Mouse (Mus musculus): ENCODE measurements around the gene Gm33543.

Gene Gm33543

GRCm38 (mm10) chr10:95836530-95837264, 6.0 kb downstream of the Gm33543 start:
- DNase-seq, result no peak

GRCm38 (mm10) chr10:95830891-95831290, 11.8 kb downstream of the Gm33543 start:
- DNase-seq, result no peak

GRCm38 (mm10) chr10:95829471-95829870, 13.3 kb downstream of the Gm33543 start:
- no peak for DNase-seq

GRCm38 (mm10) chr10:95828374-95828773, 14.4 kb downstream of the Gm33543 start:
- DNase-seq, result no peak

- DNase-seq, result no peak
These were observed 17.1 kb downstream of the Gm33543 start for GRCm38 (mm10) chr10:95825651-95826050.

GRCm38 (mm10) chr10:95818506-95818905, 24.2 kb downstream of the Gm33543 start:
- DNase-seq, result no peak

GRCm38 (mm10) chr10:95817419-95818161, 25.1 kb downstream of the Gm33543 start:
- DNase-seq, result no peak

- no peak for DNase-seq
These were observed 28.4 kb downstream of the Gm33543 start for GRCm38 (mm10) chr10:95814351-95814750.

- no peak for DNase-seq
These were observed 30.9 kb downstream of the Gm33543 start for GRCm38 (mm10) chr10:95811869-95812268.

- DNase-seq, result no peak
These were observed 41.3 kb downstream of the Gm33543 start for GRCm38 (mm10) chr10:95801443-95801811.

- DNase-seq, result no peak
These were observed 41.9 kb downstream of the Gm33543 start for GRCm38 (mm10) chr10:95800693-95801442.

GRCm38 (mm10) chr10:95797645-95798395, 44.9 kb downstream of the Gm33543 start:
- no peak for DNase-seq

GRCm38 (mm10) chr10:95795500-95795899, 47.2 kb downstream of the Gm33543 start:
- DNase-seq, result no peak

- DNase-seq, result no peak
These were observed 48.0 kb downstream of the Gm33543 start for GRCm38 (mm10) chr10:95794706-95795105.

- DNase-seq, result no peak
These were observed 51.3 kb downstream of the Gm33543 start for GRCm38 (mm10) chr10:95791427-95791804.

- DNase-seq, result no peak
These were observed 51.8 kb downstream of the Gm33543 start for GRCm38 (mm10) chr10:95790771-95791426.

GRCm38 (mm10) chr10:95787176-95787575, 55.6 kb downstream of the Gm33543 start:
- DNase-seq, result no peak

- no peak for DNase-seq
These were observed 57.9 kb downstream of the Gm33543 start for GRCm38 (mm10) chr10:95784837-95785236.

GRCm38 (mm10) chr10:95780881-95781600, 61.7 kb downstream of the Gm33543 start:
- DNase-seq, result no peak

GRCm38 (mm10) chr10:95779801-95780385, 62.8 kb downstream of the Gm33543 start:
- DNase-seq, result no peak

GRCm38 (mm10) chr10:95778622-95779021, 64.1 kb downstream of the Gm33543 start:
- no peak for DNase-seq
